Mouse (Mus musculus) spleen, adult 2 months (tissue): ENCODE measurements around the gene Prmt9.

Experiments used
- CTCF ChIP-seq: fragments of 200-500 bp; IDR thresholded peaks from 2 replicates; pipeline ENCODE4 v1.5.1; 2011; ENCODE audit warnings: mild to moderate bottlenecking, inconsistent platforms; ENCODE audit not compliant: insufficient read depth, insufficient read length, insufficient replicate concordance; ENCODE audit errors: extremely low read depth
- POLR2A ChIP-seq: fragments of 200-500 bp; IDR thresholded peaks from 2 replicates; pipeline ENCODE4 v1.6.1; 2011; ENCODE audit warnings: low read depth, low read length, inconsistent platforms

DNA sequence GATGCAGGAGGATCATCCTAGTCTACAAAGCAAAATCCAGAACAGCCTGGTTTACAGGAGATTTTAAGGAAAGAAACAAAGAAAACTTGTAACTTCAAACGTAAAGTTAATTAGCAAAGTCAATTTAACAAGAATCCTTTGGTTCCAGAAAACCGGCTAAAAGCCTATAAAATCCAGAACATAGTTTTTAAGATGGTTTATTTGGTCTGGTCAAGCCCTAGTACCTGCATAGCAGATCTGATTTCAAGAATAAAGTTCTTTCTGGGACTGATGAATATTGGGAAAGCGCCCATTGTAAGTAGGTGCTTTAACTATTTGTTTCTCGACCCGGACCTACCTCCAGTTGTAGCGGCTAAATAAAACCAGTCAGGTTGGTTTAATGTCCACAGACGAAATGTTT, 60.4 kb downstream of the Prmt9 start:
- TF ChIP-seq CTCF (no peak), POLR2A (no peak)
